Mouse (Mus musculus): ENCODE measurements at regions not wholly inside any gene's neighbourhood (a gene's known extent, or its start where the extent isn't known, plus 50 kb on each side); places are given as distances from the start of the nearest gene placed in this dataset.

GRCm38 (mm10) chr12:10572378-10572650 is 181.7 kb downstream of the Rdh14 start:
- no peak for DNase-seq (ENCODE audit: low spot score in 2 of 2)

DNA sequence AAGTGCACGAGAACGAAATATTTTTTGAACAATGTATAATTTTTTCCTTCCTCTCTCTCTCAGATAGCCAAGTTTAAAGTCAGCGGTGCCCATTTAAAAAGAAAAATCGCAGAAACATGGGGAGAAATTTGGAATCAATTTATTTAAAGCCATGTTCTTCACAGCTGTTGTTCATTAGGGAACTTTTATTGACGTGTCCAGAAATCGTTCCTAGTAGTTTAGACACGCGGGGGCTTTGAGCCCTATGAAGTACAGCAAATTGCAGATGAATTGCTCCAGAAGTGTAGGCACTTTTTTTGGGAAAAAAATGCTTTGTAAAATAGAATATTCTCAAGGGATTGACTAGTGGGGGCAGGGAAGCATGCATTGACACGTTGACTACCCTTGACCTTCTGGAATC is 182.8 kb downstream of the Rdh14 start:
- DNase-seq (ENCODE audit: low spot score in 2 of 2), result no peak

DNA sequence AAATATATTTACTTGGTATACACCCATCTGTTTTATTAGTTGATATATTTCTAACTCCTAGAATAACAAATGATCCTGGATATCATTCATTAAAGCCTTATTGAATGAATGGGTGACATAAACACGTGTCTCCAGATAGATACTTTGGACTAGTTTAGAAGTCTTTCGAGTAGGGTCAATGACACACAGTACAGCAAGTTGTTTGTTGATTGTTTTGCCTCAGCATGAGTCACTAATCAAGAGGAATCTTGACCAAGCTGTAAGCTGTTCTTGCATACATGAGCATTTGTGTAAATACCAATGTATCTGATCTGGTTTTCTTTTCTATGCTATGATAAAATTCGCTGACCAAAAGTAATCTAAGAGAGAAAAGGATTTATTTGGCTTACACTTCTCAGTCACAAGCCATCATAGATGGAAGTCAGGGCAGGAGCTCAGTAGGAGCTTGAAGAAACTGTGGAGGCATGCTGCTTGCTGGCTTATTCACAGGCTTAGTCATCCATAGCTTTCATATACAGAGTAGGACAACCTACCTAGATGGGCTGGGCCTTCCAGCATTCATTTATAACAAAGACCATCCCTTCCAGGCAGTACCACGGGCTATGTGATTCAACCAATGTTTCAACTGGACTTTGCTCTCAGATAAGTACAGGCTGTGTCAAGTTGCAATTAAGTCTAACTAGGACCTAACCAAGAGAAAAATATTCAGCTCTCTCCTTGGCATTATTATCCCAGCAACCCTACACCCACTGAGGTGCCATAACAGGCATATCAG is 192.5 kb downstream of the Rdh14 start:
- no peak for DNase-seq (ENCODE audit: low spot score in 2 of 2)

- no peak for DNase-seq (ENCODE audit: low spot score in 2 of 2)
Measured at GRCm38 (mm10) chr12:10584026-10584425, 193.5 kb downstream of the Rdh14 start.

- peak in 1 of 2 experiments; percentile 28 for DNase-seq (ENCODE audit: low spot score in 2 of 2)
Measured at GRCm38 (mm10) chr12:10589537-10589936, 199.0 kb downstream of the Rdh14 start.

GRCm38 (mm10) chr12:10597976-10598746 is 207.6 kb downstream of the Rdh14 start:
- DNase-seq (ENCODE audit: low spot score in 2 of 2), result peak in 1 of 2 experiments; percentile 16

DNA sequence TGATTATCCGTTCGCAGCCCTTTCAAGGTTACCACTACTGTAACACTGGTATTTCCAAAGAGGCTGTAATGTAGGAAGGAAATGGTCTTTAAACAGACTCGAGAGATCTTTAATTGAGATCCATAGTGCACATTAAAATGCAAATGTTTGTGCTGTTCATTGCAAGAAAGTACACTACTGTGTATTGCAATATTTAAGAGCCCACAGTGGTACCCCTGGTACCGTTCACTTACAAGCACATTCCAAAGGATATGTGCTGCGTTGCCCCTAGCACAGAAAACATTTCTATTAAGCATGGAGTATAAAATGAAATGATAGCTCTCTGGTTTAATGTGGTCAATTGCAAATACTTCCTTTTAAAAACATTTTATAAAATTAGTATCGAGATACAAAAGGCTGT is 209.5 kb downstream of the Rdh14 start:
- DNase-seq (ENCODE audit: low spot score in 2 of 2), result no peak

DNA sequence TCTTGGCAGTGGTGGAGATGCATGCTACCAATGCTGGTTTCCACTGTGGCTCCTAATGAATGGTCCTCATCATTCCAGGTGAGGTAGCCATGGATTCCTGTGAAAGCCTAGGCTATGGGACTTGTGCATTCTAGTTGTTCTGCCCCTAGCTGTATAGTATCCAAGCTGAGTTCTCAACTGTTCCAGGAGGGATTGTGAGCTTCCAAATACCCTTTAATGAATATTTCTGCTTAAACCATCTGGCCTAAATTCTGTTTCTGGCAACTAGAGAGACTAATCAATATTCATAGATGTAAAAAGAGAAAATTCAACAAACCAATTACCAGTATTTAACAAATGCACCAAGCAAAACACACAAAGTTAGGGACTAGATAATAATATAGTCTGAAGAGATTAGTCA is 227.7 kb downstream of the Rdh14 start:
- DNase-seq (ENCODE audit: low spot score in 2 of 2), result no peak

- DNase-seq (ENCODE audit: low spot score in 2 of 2), result no peak
Measured at GRCm38 (mm10) chr12:10620541-10620940, 230.0 kb downstream of the Rdh14 start.

DNA sequence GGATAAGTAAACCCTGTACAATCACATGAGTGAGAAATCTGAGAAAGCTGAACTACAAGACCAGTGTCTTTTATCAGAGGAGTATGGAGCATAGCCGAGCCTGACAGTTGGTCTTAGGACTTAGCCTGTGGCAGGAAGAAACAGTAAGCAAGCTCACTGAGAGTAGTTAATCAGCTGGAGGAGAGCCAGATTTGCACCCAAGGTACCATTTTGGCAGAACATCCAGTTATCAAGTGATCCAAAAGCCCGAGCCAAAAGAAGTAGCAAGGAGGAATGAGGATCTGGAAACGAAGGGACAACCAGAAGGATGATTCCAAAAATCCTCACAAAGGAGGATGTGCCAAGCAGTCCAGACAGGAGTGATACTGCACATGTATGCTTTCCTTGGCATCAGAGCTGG is 248.0 kb downstream of the Rdh14 start:
- DNase-seq (ENCODE audit: low spot score in 2 of 2), result no peak

- no peak for DNase-seq (ENCODE audit: low spot score in 2 of 2)
Measured at GRCm38 (mm10) chr12:10654466-10655184, 264.1 kb downstream of the Rdh14 start.

GRCm38 (mm10) chr12:10655185-10655544 is 264.6 kb downstream of the Rdh14 start:
- no peak for DNase-seq (ENCODE audit: low spot score in 2 of 2)

- no peak for DNase-seq (ENCODE audit: low spot score in 2 of 2)
Measured at GRCm38 (mm10) chr12:10658826-10659225, 268.3 kb downstream of the Rdh14 start.

DNA sequence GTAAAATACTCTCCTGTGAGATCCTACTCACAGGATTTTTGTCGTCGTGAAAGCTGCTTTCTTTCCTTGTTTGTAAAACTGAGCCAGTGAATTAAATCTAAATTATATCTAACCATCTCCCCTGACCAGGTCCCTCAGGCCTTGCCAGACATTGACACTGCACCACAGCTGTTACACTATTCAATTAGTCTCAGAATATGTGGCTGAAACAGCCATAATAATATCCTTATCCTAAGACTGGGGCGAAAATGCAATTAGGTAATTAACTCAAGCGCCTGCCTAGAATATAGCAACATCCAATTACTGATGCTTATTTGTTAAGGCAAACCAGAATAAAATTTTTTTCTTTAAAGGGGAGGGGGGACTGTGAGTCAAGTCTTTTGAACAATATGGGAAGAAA is 296.2 kb downstream of the Rdh14 start:
- no peak for DNase-seq (ENCODE audit: low spot score in 2 of 2)
